Mouse (Mus musculus) ES-E14 (cell line): ENCODE measurements around the gene Zdhhc8. TPM values are rescaled to one million over a fixed set of nuclear protein-coding genes. Genes with fewer than 3 reads are reported as not detected.

Experiments used
- DNase-seq: peaks from one replicate; pipeline ENCODE4 v3.0.0-alpha.2; 2013; ENCODE audit warnings: low read depth, low spot score
- H3K27ac ChIP-seq: 2 replicates; pipeline ENCODE4 v1.5.1; 2012; ENCODE audit warnings: low read depth, mild to moderate bottlenecking, low read length, moderate library complexity, mixed read lengths; ENCODE audit not compliant: poor library complexity, insufficient read depth, severe bottlenecking
- H3K36me3 ChIP-seq: 2 replicates; pipeline ENCODE4 v1.6.1; 2012; ENCODE audit warnings: mild to moderate bottlenecking, low read length, moderate library complexity, mixed read lengths; ENCODE audit not compliant: control insufficient read depth, poor library complexity, insufficient read depth, severe bottlenecking
- H3K4me1 ChIP-seq, 2 experiments: fragments of 150-350 bp in 1 of 2; sonication (generic) in 1 of 2; 2 replicates each; pipeline ENCODE4 v1.6.1; 2012; ENCODE audit warnings: low read length in 2 of 2, mild to moderate bottlenecking in 1 of 2, mixed read lengths in 1 of 2; ENCODE audit not compliant: control insufficient read depth in 2 of 2, insufficient read depth in 2 of 2, poor library complexity in 1 of 2
- H3K4me3 ChIP-seq, 2 experiments: fragments of 150-350 bp in 1 of 2; sonication (generic) in 1 of 2; 2 replicates each; pipeline ENCODE4 v1.5.1; 2012; ENCODE audit warnings: low read length in 2 of 2, low read depth in 1 of 2, mild to moderate bottlenecking in 1 of 2, mixed read lengths in 1 of 2; ENCODE audit not compliant: insufficient read depth in 1 of 2, poor library complexity in 1 of 2, severe bottlenecking in 1 of 2
- H3K9ac ChIP-seq: 2 replicates; pipeline ENCODE4 v1.6.1; 2012; ENCODE audit warnings: low read depth, mild to moderate bottlenecking, low read length, mixed read lengths; ENCODE audit not compliant: poor library complexity, insufficient read depth, severe bottlenecking
- H3K9me3 ChIP-seq: fragments of 150-350 bp; sonication (generic); 2 replicates; pipeline ENCODE4 v1.6.1; 2012; ENCODE audit warnings: low read depth, mild to moderate bottlenecking, low read length; ENCODE audit not compliant: control insufficient read depth, insufficient read depth
- CHD2 ChIP-seq: IDR thresholded peaks from 2 replicates; pipeline ENCODE4 v1.6.1; 2014; ENCODE audit warnings: mild to moderate bottlenecking, low read depth, low read length, inconsistent platforms
- HCFC1 ChIP-seq: IDR thresholded peaks from 2 replicates; pipeline ENCODE4 v1.6.1; 2012; ENCODE audit warnings: low read length, inconsistent platforms, borderline replicate concordance; ENCODE audit not compliant: insufficient read depth
- MAFK ChIP-seq: IDR thresholded peaks from 2 replicates; pipeline ENCODE4 v1.6.1; 2014; ENCODE audit warnings: mild to moderate bottlenecking, low read depth, low read length, inconsistent platforms; ENCODE audit not compliant: insufficient read depth
- ZC3H11A ChIP-seq: IDR thresholded peaks from 2 replicates; pipeline ENCODE4 v1.6.1; 2012; ENCODE audit warnings: low read depth, mild to moderate bottlenecking, inconsistent platforms, low read length, borderline replicate concordance
- ZNF384 ChIP-seq: IDR thresholded peaks from 2 replicates; pipeline ENCODE4 v1.6.1; 2012; ENCODE audit warnings: low read depth, low read length, inconsistent platforms
- in situ Hi-C, 2 experiments: fragments of 600-800 bp; cut with MboI; formaldehyde crosslinking; loops; one replicate each; pipeline ENCODE4 v1.15.1; 2025; ENCODE audit warnings: low sequenced_read_pairs in 2 of 2, inconsistent platforms in 1 of 2; ENCODE audit not compliant: unreplicated experiment in 2 of 2
- total RNA-seq: library from RNA; depleted of rRNA; stranded (reverse); fragments of 300-350 nt; gene quantifications from 2 replicates; pipeline ENCODE4 v1.2.3, GENCODE M21; 2012; rRNA removed

The Zdhhc8 gene
- total RNA-seq, 1 experiment: 17.0 TPM

- Histone ChIP-seq H3K27ac (no peak overlapping the region), H3K36me3 (no peaks in the 10 kb centered on the region), H3K9me3 (no peaks in the 10 kb centered on the region), H3K4me1 (no peaks in the 10 kb centered on the region), H3K9ac (no peak overlapping the region), H3K4me3 (no peak overlapping the region)
- in situ Hi-C loops: no loop called here
- peak; percentile 54 for DNase-seq
- TF ChIP-seq MAFK (no peak), ZC3H11A (no peak), ZNF384 (no peak), CHD2 (no peak), HCFC1 (no peak)
Observed at GRCm38 (mm10) chr16:18172266-18172855, 62.6 kb downstream of the Zdhhc8 start.

Other genes with a start within 250 kb of the Zdhhc8 start
- gene Dgcr6, start 182.3 kb downstream of the Zdhhc8 start, total RNA-seq: 23.8 and 30.9 TPM in 2 replicates
- 39.6 and 73.6 TPM in 2 replicates for gene Prodh, start 144.9 kb downstream of the Zdhhc8 start, total RNA-seq
- gene Rtn4r, start 107.5 kb downstream of the Zdhhc8 start, total RNA-seq: 0.22 and 0.48 TPM in 2 replicates
- gene Ccdc188, start 17.3 kb downstream of the Zdhhc8 start, total RNA-seq: not detected in 2 replicates
- gene Trmt2a, start 13.5 kb upstream of the Zdhhc8 start, total RNA-seq: 99.3 and 102 TPM in 2 replicates
- gene Ranbp1, start 13.6 kb upstream of the Zdhhc8 start, total RNA-seq: 302 and 410 TPM in 2 replicates
- 0.63 and 1.7 TPM in 2 replicates for gene Gm49776, start 23.2 kb upstream of the Zdhhc8 start, total RNA-seq
- gene Dgcr8, start 54.1 kb upstream of the Zdhhc8 start, total RNA-seq: 65.7 and 84.1 TPM in 2 replicates
- gene Tango2, start 113.0 kb upstream of the Zdhhc8 start, total RNA-seq: 10.0 and 10.4 TPM in 2 replicates
- 48.0 and 60.1 TPM in 2 replicates for gene Arvcf, start 113.0 kb upstream of the Zdhhc8 start, total RNA-seq
- 7.9 and 8.4 TPM in 2 replicates for gene Txnrd2, start 191.2 kb upstream of the Zdhhc8 start, total RNA-seq
- gene Comt, start 191.7 kb upstream of the Zdhhc8 start, total RNA-seq: 40.1 and 41.0 TPM in 2 replicates